Mouse (Mus musculus): ENCODE results near the gene Calml4. TPM values are rescaled to one million over a fixed set of nuclear protein-coding genes. Genes with fewer than 3 reads are reported as not detected.

Calml4 gene
- polyA plus RNA-seq, 1 experiment from 2014 or later: 0.88 TPM

GRCm38 (mm10) chr9:62827939-62828652, 29.8 kb upstream of the Calml4 start:
- 3% methylated on average over 24 of the region's 24 CpGs for WGBS
- Histone ChIP-seq H3K9me3 (replicated peaks; ENCODE audit: control insufficient read depth, low read length) (no peaks in the 10 kb centered on the region), H3K36me3 (replicated peaks; ENCODE audit: control insufficient read depth, insufficient read depth, low read depth, low read length) (no peaks in the 10 kb centered on the region), H3K27ac (replicated peaks; ENCODE audit: low read depth, low read length) (no peak overlapping the region), H3K4me1 (ENCODE audit: control insufficient read depth, insufficient read depth, low read length) (0 out of 2 replicates have a peak, but pooled peaks cover 2% of the 10 kb centered on the region), H3K4me3 (ENCODE audit: low read depth, low read length) (peak overlapping the region; percentile 22), H3K4me2 (ENCODE audit: low read depth, low read length) (peak overlapping the region; percentile 37), H3K27me3 (ENCODE audit: control insufficient read depth, insufficient read depth, low read length) (no peaks in the 10 kb centered on the region), H3K9ac (replicated peaks; ENCODE audit: low read length) (no peak overlapping the region)
- peak; percentile 78 for DNase-seq (ENCODE audit: low spot score)
- no peak for ATAC-seq (replicated peaks; ENCODE audit: insufficient number of reproducible peaks, low FRiP score, low TSS enrichment, low read depth)

DNA sequence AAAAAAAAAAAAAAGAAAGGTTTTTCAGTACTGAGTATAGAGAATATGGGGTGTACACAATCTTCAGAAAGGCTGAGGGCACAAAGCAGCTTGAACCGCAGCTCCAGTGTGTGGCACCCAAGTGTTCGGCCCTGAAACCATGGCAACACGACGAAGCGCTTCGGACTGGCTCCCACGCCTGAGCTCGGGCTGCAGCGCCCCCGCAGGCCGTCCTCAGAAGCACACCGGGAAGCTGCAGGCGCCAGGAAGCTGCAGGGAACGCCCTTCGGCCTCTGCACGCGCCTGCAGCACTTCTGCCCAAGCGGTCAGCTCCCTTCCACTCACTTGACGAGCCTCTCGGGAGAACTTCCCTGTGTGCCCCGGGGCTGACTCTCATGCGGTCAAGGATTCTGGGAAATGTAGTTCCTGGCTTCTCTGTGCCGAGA, 29.2 kb upstream of the Calml4 start:
- Histone ChIP-seq H3K9ac (replicated peaks; ENCODE audit: low read length) (no peak overlapping the region), H3K9me3 (replicated peaks; ENCODE audit: control insufficient read depth, low read length) (no peaks in the 10 kb centered on the region), H3K4me3 (ENCODE audit: low read depth, low read length) (peak overlapping the region; percentile 22), H3K27ac (replicated peaks; ENCODE audit: low read depth, low read length) (no peak overlapping the region), H3K4me1 (ENCODE audit: control insufficient read depth, insufficient read depth, low read length) (0 out of 2 replicates have a peak, but pooled peaks cover 2% of the 10 kb centered on the region), H3K4me2 (ENCODE audit: low read depth, low read length) (peak overlapping the region; percentile 37), H3K27me3 (ENCODE audit: control insufficient read depth, insufficient read depth, low read length) (no peaks in the 10 kb centered on the region), H3K36me3 (replicated peaks; ENCODE audit: control insufficient read depth, insufficient read depth, low read depth, low read length) (no peaks in the 10 kb centered on the region)
- 0% methylated on average over 23 of the region's 23 CpGs for WGBS
- DNase-seq (ENCODE audit: low spot score) (peak; percentile 97), ATAC-seq (replicated peaks; ENCODE audit: insufficient number of reproducible peaks, low FRiP score, low TSS enrichment, low read depth) (peak; percentile 91)

GRCm38 (mm10) chr9:62829877-62830276, 28.0 kb upstream of the Calml4 start:
- H3K27ac ChIP-seq (replicated peaks; ENCODE audit: low read depth, low read length): no peak overlapping the region
- ATAC-seq (replicated peaks; ENCODE audit: insufficient number of reproducible peaks, low FRiP score, low TSS enrichment, low read depth) (no peak), DNase-seq (ENCODE audit: low spot score) (no peak)
- no peak overlapping the region for H3K4me3 ChIP-seq (ENCODE audit: low read depth, low read length)
- no peaks in the 10 kb centered on the region for H3K27me3 ChIP-seq (ENCODE audit: control insufficient read depth, insufficient read depth, low read length)
- H3K36me3 ChIP-seq (replicated peaks; ENCODE audit: control insufficient read depth, insufficient read depth, low read depth, low read length): no peaks in the 10 kb centered on the region
- WGBS: 80% methylated on average over 6 of the region's 6 CpGs
- H3K4me2 ChIP-seq (ENCODE audit: low read depth, low read length): no peak overlapping the region
- H3K9ac ChIP-seq (replicated peaks; ENCODE audit: low read length): no peak overlapping the region
- H3K4me1 ChIP-seq (ENCODE audit: control insufficient read depth, insufficient read depth, low read length): 0 out of 2 replicates have a peak, but pooled peaks cover 2% of the 10 kb centered on the region
- H3K9me3 ChIP-seq (replicated peaks; ENCODE audit: control insufficient read depth, low read length): no peaks in the 10 kb centered on the region

GRCm38 (mm10) chr9:62834906-62835305, 23.0 kb upstream of the Calml4 start:
- Histone ChIP-seq H3K9ac (replicated peaks; ENCODE audit: low read length) (no peak overlapping the region), H3K27me3 (ENCODE audit: control insufficient read depth, insufficient read depth, low read length) (no peaks in the 10 kb centered on the region), H3K36me3 (replicated peaks; ENCODE audit: control insufficient read depth, insufficient read depth, low read depth, low read length) (no peaks in the 10 kb centered on the region), H3K27ac (replicated peaks; ENCODE audit: low read depth, low read length) (no peak overlapping the region), H3K4me1 (ENCODE audit: control insufficient read depth, insufficient read depth, low read length) (peaks cover 3% of the 10 kb centered on the region; the same call in 1 of the 2 replicates), H3K9me3 (replicated peaks; ENCODE audit: control insufficient read depth, low read length) (no peaks in the 10 kb centered on the region), H3K4me3 (ENCODE audit: low read depth, low read length) (no peak overlapping the region), H3K4me2 (ENCODE audit: low read depth, low read length) (no peak overlapping the region)
- ATAC-seq (replicated peaks; ENCODE audit: insufficient number of reproducible peaks, low FRiP score, low TSS enrichment, low read depth): no peak
- DNase-seq (ENCODE audit: low spot score): no peak
- WGBS: 77% methylated on average over 5 of the region's 5 CpGs

DNA sequence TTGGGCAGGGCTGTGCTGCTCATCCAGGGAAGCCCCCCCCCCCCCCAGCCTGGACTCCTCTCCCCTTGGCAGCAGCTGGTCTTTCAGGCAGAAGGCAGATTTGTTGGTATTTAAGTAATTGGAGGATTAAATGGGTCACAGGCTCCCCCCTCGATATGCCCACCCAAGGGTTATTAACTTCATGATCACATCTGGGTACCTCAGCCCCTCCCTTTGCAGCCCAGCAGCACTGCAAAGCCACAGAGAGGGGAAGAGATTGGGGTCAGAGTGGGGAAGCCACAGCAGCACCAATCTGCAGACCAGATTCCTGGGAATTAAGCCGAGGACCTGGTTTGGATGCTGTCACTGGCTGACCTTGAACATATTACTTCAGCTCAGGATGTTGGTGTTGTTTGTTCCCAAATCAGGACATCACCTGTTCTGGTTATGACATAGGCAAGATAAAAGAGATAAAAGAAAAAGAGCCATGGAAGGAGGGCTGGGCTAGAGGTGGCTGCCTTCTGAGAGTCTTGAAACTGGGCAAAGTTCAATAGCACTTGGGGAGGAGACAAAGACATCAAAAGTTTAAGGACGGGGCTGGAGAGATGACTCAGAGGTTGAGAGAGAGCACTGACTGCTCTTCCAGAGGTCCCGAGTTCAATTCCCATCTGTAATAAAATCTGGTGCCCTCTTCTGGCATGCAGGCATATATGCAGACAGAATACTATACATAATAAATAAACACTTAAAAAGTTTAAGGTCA, 22.0 kb upstream of the Calml4 start:
- H3K4me2 ChIP-seq (ENCODE audit: low read depth, low read length): no peak overlapping the region
- no peak for DNase-seq (ENCODE audit: low spot score)
- H3K27me3 ChIP-seq (ENCODE audit: control insufficient read depth, insufficient read depth, low read length): no peaks in the 10 kb centered on the region
- H3K4me1 ChIP-seq (ENCODE audit: control insufficient read depth, insufficient read depth, low read length): peaks cover 3% of the 10 kb centered on the region; the same call in 1 of the 2 replicates
- no peak overlapping the region for H3K4me3 ChIP-seq (ENCODE audit: low read depth, low read length)
- no peaks in the 10 kb centered on the region for H3K9me3 ChIP-seq (replicated peaks; ENCODE audit: control insufficient read depth, low read length)
- no peak for ATAC-seq (replicated peaks; ENCODE audit: insufficient number of reproducible peaks, low FRiP score, low TSS enrichment, low read depth)
- no peak overlapping the region for H3K27ac ChIP-seq (replicated peaks; ENCODE audit: low read depth, low read length)
- H3K36me3 ChIP-seq (replicated peaks; ENCODE audit: control insufficient read depth, insufficient read depth, low read depth, low read length): no peaks in the 10 kb centered on the region
- no peak overlapping the region for H3K9ac ChIP-seq (replicated peaks; ENCODE audit: low read length)
- 58% methylated on average over 4 of the region's 4 CpGs for WGBS

DNA sequence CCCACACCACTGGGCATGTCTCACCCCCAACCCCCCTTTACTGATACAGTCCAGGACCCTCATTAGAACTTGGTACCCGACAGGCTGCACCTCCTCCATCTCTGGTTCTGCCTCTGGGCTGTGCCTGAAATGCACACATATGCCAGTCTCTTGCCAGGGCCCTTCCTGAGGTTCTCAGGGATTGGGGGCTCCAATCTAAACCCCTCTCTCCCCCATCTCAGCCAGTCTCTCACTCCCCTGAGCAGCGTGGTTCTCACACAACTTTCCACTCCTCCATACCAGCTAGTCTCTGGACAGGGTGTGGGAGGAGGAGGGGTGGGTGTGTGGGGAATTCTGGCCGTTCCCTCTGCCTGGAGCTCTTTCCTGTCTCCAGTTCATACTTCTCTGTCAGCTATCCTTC, 20.3 kb upstream of the Calml4 start:
- 48% methylated on average over 3 of the region's 3 CpGs for WGBS
- DNase-seq (ENCODE audit: low spot score) (no peak), ATAC-seq (replicated peaks; ENCODE audit: insufficient number of reproducible peaks, low FRiP score, low TSS enrichment, low read depth) (no peak)
- Histone ChIP-seq H3K4me1 (ENCODE audit: control insufficient read depth, insufficient read depth, low read length) (peaks cover 3% of the 10 kb centered on the region; the same call in 1 of the 2 replicates), H3K27ac (replicated peaks; ENCODE audit: low read depth, low read length) (no peak overlapping the region), H3K36me3 (replicated peaks; ENCODE audit: control insufficient read depth, insufficient read depth, low read depth, low read length) (no peaks in the 10 kb centered on the region), H3K9me3 (replicated peaks; ENCODE audit: control insufficient read depth, low read length) (no peaks in the 10 kb centered on the region), H3K27me3 (ENCODE audit: control insufficient read depth, insufficient read depth, low read length) (no peaks in the 10 kb centered on the region), H3K4me3 (ENCODE audit: low read depth, low read length) (no peak overlapping the region), H3K4me2 (ENCODE audit: low read depth, low read length) (no peak overlapping the region), H3K9ac (replicated peaks; ENCODE audit: low read length) (no peak overlapping the region)

DNA sequence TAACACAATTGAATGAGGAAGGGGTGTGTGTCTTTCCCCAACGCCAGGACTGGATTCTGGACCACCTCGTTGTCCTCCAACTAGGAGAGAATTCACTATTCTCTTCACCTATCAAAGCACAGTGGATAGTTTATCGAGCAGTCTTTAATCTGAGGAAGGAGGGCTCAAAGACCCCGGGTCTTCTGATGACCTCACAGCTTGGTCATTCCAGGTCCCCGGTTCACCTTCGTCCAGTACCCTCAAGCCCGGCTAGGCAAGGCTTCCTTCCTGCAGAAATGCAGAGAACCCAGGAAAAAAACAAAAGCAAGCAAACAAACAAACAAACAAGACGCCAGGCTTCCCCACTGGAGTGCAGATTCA, 19.8 kb upstream of the Calml4 start:
- Histone ChIP-seq H3K27ac (replicated peaks; ENCODE audit: low read depth, low read length) (no peak overlapping the region), H3K4me3 (ENCODE audit: low read depth, low read length) (peak overlapping the region; percentile 66), H3K4me2 (ENCODE audit: low read depth, low read length) (peak overlapping the region; percentile 87), H3K4me1 (ENCODE audit: control insufficient read depth, insufficient read depth, low read length) (peaks cover 3% of the 10 kb centered on the region; the same call in 1 of the 2 replicates), H3K27me3 (ENCODE audit: control insufficient read depth, insufficient read depth, low read length) (no peaks in the 10 kb centered on the region), H3K36me3 (replicated peaks; ENCODE audit: control insufficient read depth, insufficient read depth, low read depth, low read length) (no peaks in the 10 kb centered on the region), H3K9me3 (replicated peaks; ENCODE audit: control insufficient read depth, low read length) (no peaks in the 10 kb centered on the region), H3K9ac (replicated peaks; ENCODE audit: low read length) (no peak overlapping the region)
- no peak for DNase-seq (ENCODE audit: low spot score)
- 22% methylated on average over 8 of the region's 8 CpGs for WGBS
- ATAC-seq (replicated peaks; ENCODE audit: insufficient number of reproducible peaks, low FRiP score, low TSS enrichment, low read depth): peak; percentile 5; the same call in 1 of the 2 replicates
